Mouse (Mus musculus) heart, adult 2 months (tissue): Measurements from ENCODE around the gene Mapk6.

ENCODE experiments used
- CTCF ChIP-seq: fragments of 200-600 bp; IDR thresholded peaks from 2 replicates; pipeline ENCODE4 v1.8.1; 2022; ENCODE audit warnings: antibody characterized with exemption, mild to moderate bottlenecking, moderate library complexity
- EP300 ChIP-seq: fragments of 200-500 bp; IDR thresholded peaks from 2 replicates; pipeline ENCODE4 v1.6.1; 2011; ENCODE audit warnings: low read depth, low read length, control low read depth; ENCODE audit not compliant: insufficient read depth
- POLR2A ChIP-seq: fragments of 200-500 bp; IDR thresholded peaks from 2 replicates; pipeline ENCODE4 v1.6.1; 2011; ENCODE audit warnings: mild to moderate bottlenecking, low read depth, low read length, control low read depth; ENCODE audit not compliant: insufficient read depth

- TF ChIP-seq POLR2A (no peak), CTCF (no peak), EP300 (no peak)
Observed at GRCm38 (mm10) chr9:75378774-75379173, 31.0 kb downstream of the Mapk6 start.
